Mouse (Mus musculus) urinary bladder, postnatal 0 days (tissue): ENCODE measurements around the gene Defa32. TPM values are rescaled to one million over a fixed set of nuclear protein-coding genes. Genes with fewer than 3 reads are reported as not detected.

Experiments used
- polyA plus RNA-seq: library from polyadenylated mRNA; unstranded; fragments of >200 nt; fragmentation: Nextera tagmentation; extraction: Ambion mirVana; gene quantifications from 2 replicates; pipeline ENCODE4 v1.2.1, GENCODE M21; 2015

The Defa32 gene
- not detected in 2 replicates for polyA plus RNA-seq

GRCm38 (mm10) chr8:21528732-21529131 is at the start of gene Defa32:
Defa32 (plus strand) TSS chr8:21529032.

DNA sequence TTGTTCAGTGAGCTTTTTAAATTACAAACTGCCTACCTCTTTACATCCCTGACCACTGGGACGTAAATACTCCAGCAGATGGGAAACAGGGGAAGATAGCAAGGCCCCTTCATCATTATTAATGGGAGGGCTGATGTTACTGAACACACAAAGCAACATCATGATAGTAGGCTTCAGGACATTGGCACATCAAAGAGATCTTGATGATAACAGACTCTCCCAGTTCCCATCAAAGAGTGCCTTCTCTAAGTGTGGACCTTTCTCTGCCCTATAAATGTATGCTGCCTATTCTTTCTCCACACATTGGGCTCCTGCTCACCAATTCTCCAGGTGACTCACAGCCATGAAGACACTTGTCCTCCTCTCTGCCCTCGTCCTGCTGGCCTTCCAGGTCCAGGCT is 19.9 kb upstream of the Defa32 start, which contains the start of gene Defa20:
Gene Defa20 (plus strand): TSS at position 301 of the 400 bp plus-strand sequence.

GRCm38 (mm10) chr8:21565086-21565485 is 36.3 kb downstream of the Defa32 start, which contains the start of gene Defa37:
Defa37 (plus strand) TSS chr8:21565386.

Other genes starting within 250 kb of the Defa32 start
- gene Defa27, start 213.5 kb upstream of the Defa32 start, polyA plus RNA-seq = not detected in 2 replicates
- gene Defa29, start 202.0 kb upstream of the Defa32 start, polyA plus RNA-seq = not detected in 2 replicates
- not detected in 2 replicates for gene Defa2, start 150.5 kb upstream of the Defa32 start, polyA plus RNA-seq
- gene Defa33, start 137.2 kb upstream of the Defa32 start, polyA plus RNA-seq = not detected in 2 replicates
- not detected in 2 replicates for gene Defa36, start 101.6 kb upstream of the Defa32 start, polyA plus RNA-seq
- not detected in 2 replicates for gene Gm7849, start 72.5 kb upstream of the Defa32 start, polyA plus RNA-seq
- not detected in 2 replicates for gene Defa20, start 19.8 kb upstream of the Defa32 start, polyA plus RNA-seq
- not detected in 2 replicates for gene Defa37, start 36.4 kb downstream of the Defa32 start, polyA plus RNA-seq
- not detected in 2 replicates for gene Defa28, start 54.0 kb downstream of the Defa32 start, polyA plus RNA-seq
- not detected in 2 replicates for gene Gm7861, start 65.5 kb downstream of the Defa32 start, polyA plus RNA-seq
- not detected in 2 replicates for gene Defa26, start 89.2 kb downstream of the Defa32 start, polyA plus RNA-seq
- not detected in 2 replicates for gene Defa17, start 126.7 kb downstream of the Defa32 start, polyA plus RNA-seq
- not detected in 2 replicates for gene Defa34, start 136.8 kb downstream of the Defa32 start, polyA plus RNA-seq
- not detected in 2 replicates for gene AY761184, start 174.6 kb downstream of the Defa32 start, polyA plus RNA-seq
- gene Defa24, start 205.5 kb downstream of the Defa32 start, polyA plus RNA-seq = not detected in 2 replicates